Mouse (Mus musculus) MEL (cell line): ENCODE results near the gene Aire. TPM values are rescaled to one million over a fixed set of nuclear protein-coding genes. Genes with fewer than 3 reads are reported as not detected.

Experiments
- DNase-seq: peaks from one replicate; pipeline ENCODE4 v3.0.0; 2011; ENCODE audit warnings: low read depth, low spot score
- H3K27ac ChIP-seq: 2 replicates; pipeline ENCODE4 v1.5.1; 2012; ENCODE audit warnings: low read depth, mild to moderate bottlenecking, control low read depth, low read length, moderate library complexity; ENCODE audit not compliant: control insufficient read depth
- H3K27me3 ChIP-seq, 2 experiments: fragments of 150-350 bp in 1 of 2; sonication (generic) in 1 of 2; 2 replicates each; pipeline ENCODE4 v1.6.1; 2012; ENCODE audit warnings: low read length in 2 of 2, mild to moderate bottlenecking in 2 of 2, improper control_type of control experiment in 1 of 2, moderate library complexity in 1 of 2; ENCODE audit not compliant: insufficient read depth in 2 of 2, control insufficient read depth in 1 of 2
- H3K36me3 ChIP-seq, 2 experiments: 2 replicates each; pipeline ENCODE4 v1.6.1; 2012 to 2014; ENCODE audit warnings: low read length in 2 of 2, improper control_type of control experiment in 1 of 2, inconsistent platforms in 1 of 2, mild to moderate bottlenecking in 1 of 2; ENCODE audit not compliant: insufficient read depth in 2 of 2, control insufficient read depth in 1 of 2
- H3K4me1 ChIP-seq, 2 experiments: fragments of 150-350 bp in 1 of 2; sonication (generic) in 1 of 2; 2 replicates each; pipeline ENCODE4 v1.6.1; 2012; ENCODE audit warnings: low read length in 2 of 2, improper control_type of control experiment in 1 of 2, mild to moderate bottlenecking in 1 of 2; ENCODE audit not compliant: insufficient read depth in 2 of 2, control insufficient read depth in 1 of 2
- H3K4me3 ChIP-seq, 2 experiments: fragments of 150-350 bp in 1 of 2; sonication (generic) in 1 of 2; 2 replicates each; pipeline ENCODE4 v1.5.1; 2012; ENCODE audit warnings: low read depth in 2 of 2, low read length in 2 of 2, mild to moderate bottlenecking in 2 of 2, moderate library complexity in 2 of 2, control low read depth in 1 of 2, improper control_type of control experiment in 1 of 2; ENCODE audit not compliant: control insufficient read depth in 1 of 2, insufficient read depth in 1 of 2
- H3K79me2 ChIP-seq: 2 replicates; pipeline ENCODE4 v1.6.1; 2012; ENCODE audit warnings: mild to moderate bottlenecking, low read length, moderate library complexity; ENCODE audit not compliant: control insufficient read depth, poor library complexity, insufficient read depth
- H3K9ac ChIP-seq: 2 replicates; pipeline ENCODE4 v1.6.1; 2012; ENCODE audit warnings: low read depth, mild to moderate bottlenecking, control low read depth, low read length, moderate library complexity; ENCODE audit not compliant: control insufficient read depth, poor library complexity, severe bottlenecking
- H3K9me3 ChIP-seq: fragments of 150-350 bp; sonication (generic); replicated peaks from 2 replicates; pipeline ENCODE4 v1.6.1; 2012; ENCODE audit warnings: mild to moderate bottlenecking, low read length, improper control_type of control experiment, moderate library complexity; ENCODE audit not compliant: insufficient read depth
- BHLHE40 ChIP-seq: IDR thresholded peaks from 2 replicates; pipeline ENCODE4 v1.6.1; 2012; ENCODE audit warnings: low read depth, mild to moderate bottlenecking, inconsistent platforms, low read length, improper control_type of control experiment, borderline replicate concordance
- CHD1 ChIP-seq: IDR thresholded peaks from 2 replicates; pipeline ENCODE4 v1.6.1; 2012; ENCODE audit warnings: low read depth, mild to moderate bottlenecking, inconsistent platforms, low read length, improper control_type of control experiment
- CHD2 ChIP-seq: IDR thresholded peaks from 2 replicates; pipeline ENCODE4 v1.6.1; 2011; ENCODE audit warnings: low read length, improper control_type of control experiment
- ELF1 ChIP-seq: IDR thresholded peaks from 2 replicates; pipeline ENCODE4 v1.6.1; 2014; ENCODE audit warnings: low read depth, mild to moderate bottlenecking, inconsistent platforms, low read length, improper control_type of control experiment, moderate library complexity
- ETS1 ChIP-seq: IDR thresholded peaks from 2 replicates; pipeline ENCODE4 v1.6.1; 2012; ENCODE audit warnings: low read depth, mild to moderate bottlenecking, inconsistent platforms, low read length, improper control_type of control experiment, moderate library complexity
- GABPA ChIP-seq: IDR thresholded peaks from 2 replicates; pipeline ENCODE4 v1.6.1; 2012; ENCODE audit warnings: low read depth, mild to moderate bottlenecking, inconsistent platforms, low read length, improper control_type of control experiment, moderate library complexity
- HCFC1 ChIP-seq: IDR thresholded peaks from 2 replicates; pipeline ENCODE4 v1.6.1; 2012; ENCODE audit warnings: low read depth, mild to moderate bottlenecking, inconsistent platforms, low read length, improper control_type of control experiment, moderate library complexity
- KAT2A ChIP-seq: conservative IDR thresholded peaks from 2 replicates; pipeline ENCODE4 v1.6.1; 2012; ENCODE audit warnings: low read depth, low read length, improper control_type of control experiment, inconsistent platforms
- MAFK ChIP-seq: IDR thresholded peaks from 2 replicates; pipeline ENCODE4 v1.6.1; 2011; ENCODE audit warnings: low read depth, mild to moderate bottlenecking, low read length, improper control_type of control experiment, borderline replicate concordance
- MAX ChIP-seq: IDR thresholded peaks from 2 replicates; pipeline ENCODE4 v1.6.1; 2011; ENCODE audit warnings: low read length, improper control_type of control experiment
- MXI1 ChIP-seq: IDR thresholded peaks from 2 replicates; pipeline ENCODE4 v1.6.1; 2011; ENCODE audit warnings: mild to moderate bottlenecking, low read depth, low read length, improper control_type of control experiment
- MYB ChIP-seq: IDR thresholded peaks from 2 replicates; pipeline ENCODE4 v1.6.1; 2011; ENCODE audit warnings: mild to moderate bottlenecking, low read depth, low read length, improper control_type of control experiment
- MYC ChIP-seq: IDR thresholded peaks from 2 replicates; pipeline ENCODE4 v1.6.1; 2011; ENCODE audit warnings: low read depth, mild to moderate bottlenecking, low read length, improper control_type of control experiment, moderate library complexity
- NRF1 ChIP-seq: IDR thresholded peaks from 2 replicates; pipeline ENCODE4 v1.6.1; 2014; ENCODE audit warnings: low read depth, mild to moderate bottlenecking, inconsistent platforms, low read length, improper control_type of control experiment, moderate library complexity; ENCODE audit not compliant: poor library complexity, insufficient read depth, severe bottlenecking
- POLR2AphosphoS2 ChIP-seq: IDR thresholded peaks from 2 replicates; pipeline ENCODE4 v1.6.1; 2011; ENCODE audit warnings: low read length, improper control_type of control experiment
- POLR2AphosphoS5 ChIP-seq: IDR thresholded peaks from 2 replicates; pipeline ENCODE4 v1.6.1; 2012; ENCODE audit warnings: low read depth, borderline replicate concordance, mild to moderate bottlenecking, inconsistent platforms, low read length, moderate library complexity, mixed read lengths
- RCOR1 ChIP-seq: IDR thresholded peaks from 2 replicates; pipeline ENCODE4 v1.6.1; 2012; ENCODE audit warnings: low read depth, mild to moderate bottlenecking, inconsistent platforms, low read length, improper control_type of control experiment
- SIN3A ChIP-seq: IDR thresholded peaks from 2 replicates; pipeline ENCODE4 v1.6.1; 2012; ENCODE audit warnings: low read length, improper control_type of control experiment, inconsistent platforms
- SMC3 ChIP-seq: IDR thresholded peaks from 2 replicates; pipeline ENCODE4 v1.6.1; 2011; ENCODE audit warnings: low read depth, low read length, improper control_type of control experiment
- TAL1 ChIP-seq: IDR thresholded peaks from 2 replicates; pipeline ENCODE4 v1.6.1; 2012; ENCODE audit warnings: mild to moderate bottlenecking, inconsistent platforms, low read length, moderate library complexity, mixed read lengths
- TBP ChIP-seq: IDR thresholded peaks from 2 replicates; pipeline ENCODE4 v1.8.0; 2011; ENCODE audit warnings: low read depth, low read length, improper control_type of control experiment
- UBTF ChIP-seq: IDR thresholded peaks from 2 replicates; pipeline ENCODE4 v1.6.1; 2012; ENCODE audit warnings: low read depth, mild to moderate bottlenecking, inconsistent platforms, low read length, improper control_type of control experiment, moderate library complexity, borderline replicate concordance; ENCODE audit not compliant: insufficient read depth
- USF1 ChIP-seq: IDR thresholded peaks from 2 replicates; pipeline ENCODE4 v1.6.1; 2014; ENCODE audit warnings: low read depth, mild to moderate bottlenecking, inconsistent platforms, low read length, improper control_type of control experiment, moderate library complexity
- USF2 ChIP-seq, 2 experiments: IDR thresholded peaks; 2 replicates each; pipeline ENCODE4 v1.6.1; 2011 to 2012; ENCODE audit warnings: improper control_type of control experiment in 2 of 2, low read length in 2 of 2, borderline replicate concordance in 1 of 2, inconsistent platforms in 1 of 2, low read depth in 1 of 2, mild to moderate bottlenecking in 1 of 2; ENCODE audit not compliant: insufficient read depth in 1 of 2
- ZC3H11A ChIP-seq: IDR thresholded peaks from 2 replicates; pipeline ENCODE4 v1.6.1; 2012; ENCODE audit warnings: low read depth, mild to moderate bottlenecking, inconsistent platforms, low read length, improper control_type of control experiment
- ZKSCAN1 ChIP-seq: IDR thresholded peaks from 2 replicates; pipeline ENCODE4 v1.6.1; 2012; ENCODE audit warnings: low read depth, mild to moderate bottlenecking, inconsistent platforms, low read length, improper control_type of control experiment, moderate library complexity
- ZMIZ1 ChIP-seq: IDR thresholded peaks from 2 replicates; pipeline ENCODE4 v1.6.1; 2012; ENCODE audit warnings: low read depth, mild to moderate bottlenecking, inconsistent platforms, low read length, improper control_type of control experiment, moderate library complexity
- polyA plus RNA-seq, 2 experiments: library from polyadenylated mRNA; stranded (reverse) in 1 of 2; unstranded in 1 of 2; fragments of >175 nt in 1 of 2; fragments of >200 nt in 1 of 2; gene quantifications; 2 replicates each; pipeline versions ENCODE4 v1.2.1 to v1.2.4; 2012; ENCODE audit warnings: low replicate concordance in 2 of 2, low read depth in 1 of 2; ENCODE audit not compliant: insufficient read length in 2 of 2, insufficient read depth in 1 of 2, missing spikeins in 1 of 2
- total RNA-seq: library from RNA; depleted of rRNA; stranded (reverse); fragments of 300-350 nt; gene quantifications from 2 replicates; pipeline ENCODE4 v1.2.3, GENCODE M21; 2012

Aire gene
- total and polyA plus RNA-seq, 3 experiments, result 0.17 TPM; not detected in 2

DNA sequence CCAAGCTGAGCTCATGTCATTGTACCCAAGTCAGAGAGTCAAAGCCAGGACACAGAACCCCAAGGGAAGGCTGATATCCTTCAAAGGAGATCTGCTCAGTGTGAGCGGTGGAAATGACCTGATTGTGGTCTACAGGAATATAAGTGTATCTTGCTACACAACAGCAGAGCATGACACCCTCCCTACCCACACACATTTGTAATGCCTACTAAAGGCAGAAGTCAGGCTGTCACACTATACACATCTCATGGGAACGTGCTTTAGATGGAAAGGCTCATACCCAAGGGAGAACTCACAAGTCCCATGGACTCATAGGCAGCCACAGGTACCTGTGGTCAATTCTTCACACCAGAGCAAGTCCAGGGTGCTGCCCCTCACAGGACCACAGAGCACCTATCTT, 41.1 kb downstream of the Aire start:
- Histone ChIP-seq H3K9ac (no peak overlapping the region), H3K79me2 (peaks cover 3% of the 10 kb centered on the region; the same call in 1 of the 2 replicates), H3K36me3 (peaks cover 0 to 3% of the 10 kb centered on the region in 2 experiments; a peak in 2 of 4 replicates), H3K27me3 (no peaks in the 10 kb centered on the region), H3K27ac (no peak overlapping the region), H3K4me3 (no peak overlapping the region), H3K4me1 (no peaks in the 10 kb centered on the region), H3K9me3 (no peaks in the 10 kb centered on the region)
- no peak for TF ChIP-seq ELF1
- TF ChIP-seq TBP, result no peak
- TF ChIP-seq MXI1, result no peak
- TF ChIP-seq POLR2AphosphoS2, result no peak
- TF ChIP-seq ZC3H11A, result no peak
- TF ChIP-seq MAFK, result no peak
- no peak for TF ChIP-seq BHLHE40
- no peak for TF ChIP-seq NRF1
- no peak for TF ChIP-seq ETS1
- no peak for TF ChIP-seq MAX
- no peak for TF ChIP-seq POLR2AphosphoS5
- TF ChIP-seq USF2 (IDR thresholded peaks at IDR 0.05; ENCODE audit: borderline replicate concordance in 1 of 2, insufficient read depth in 1 of 2, low read depth in 1 of 2, low read length in 2 of 2), result no peak
- TF ChIP-seq TAL1, result no peak
- no peak for TF ChIP-seq SMC3
- TF ChIP-seq MYB, result no peak
- no peak for TF ChIP-seq UBTF
- TF ChIP-seq SIN3A, result no peak
- no peak for TF ChIP-seq GABPA
- no peak for TF ChIP-seq USF1
- no peak for DNase-seq

DNA sequence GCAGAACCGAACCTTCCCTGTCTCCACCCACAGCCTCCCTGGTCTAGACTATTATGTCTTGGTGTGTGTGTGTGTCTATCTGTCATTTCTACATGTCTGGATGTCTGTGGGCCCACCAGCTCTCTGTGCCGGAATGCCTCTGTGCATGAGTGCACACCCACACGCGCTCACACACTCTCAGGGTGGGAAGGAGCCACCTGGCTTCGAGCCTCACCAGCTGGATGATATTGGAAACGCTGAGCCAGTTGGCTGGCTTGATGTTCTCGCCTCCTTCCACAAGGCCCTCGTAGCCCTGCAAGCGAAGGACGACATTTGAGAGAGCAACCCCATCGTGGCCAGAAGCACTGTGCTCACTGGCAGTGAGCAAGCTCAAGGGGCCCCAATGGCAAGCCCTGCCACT, 41.6 kb downstream of the Aire start:
- Histone ChIP-seq H3K4me1 (no peaks in the 10 kb centered on the region), H3K4me3 (no peak overlapping the region), H3K36me3 (peaks cover 0 to 3% of the 10 kb centered on the region in 2 experiments; a peak in 2 of 4 replicates), H3K9ac (no peak overlapping the region), H3K27ac (no peak overlapping the region), H3K9me3 (no peaks in the 10 kb centered on the region), H3K27me3 (no peaks in the 10 kb centered on the region), H3K79me2 (peaks cover 3% of the 10 kb centered on the region; the same call in 1 of the 2 replicates)
- TF ChIP-seq UBTF (no peak), RCOR1 (no peak), ZKSCAN1 (no peak), KAT2A (no peak), SMC3 (no peak), GABPA (no peak), NRF1 (no peak), CHD1 (no peak), MYB (no peak), ZMIZ1 (no peak), MYC (no peak), MAX (no peak), POLR2AphosphoS5 (no peak), HCFC1 (no peak), CHD2 (no peak), MXI1 (no peak)
- no peak for DNase-seq
